Mouse (Mus musculus) brain, embryonic 14.5 days (tissue): Measurements from ENCODE around the gene Scaf4.
"Not testable (repeated sequence)": the region's sequence is repeated elsewhere in the genome, so short reads cannot be mapped to it uniquely, and the experiment has no call there.

ENCODE experiments used
- CTCF ChIP-seq: fragments of 200-500 bp; IDR thresholded peaks from 2 replicates; pipeline ENCODE4 v1.5.1; 2012; ENCODE audit warnings: inconsistent platforms, mild to moderate bottlenecking, moderate library complexity, borderline replicate concordance; ENCODE audit not compliant: insufficient read depth, insufficient read length; ENCODE audit errors: extremely low read depth
- POLR2A ChIP-seq: fragments of 200-500 bp; IDR thresholded peaks from 2 replicates; pipeline ENCODE4 v1.6.1; 2012; ENCODE audit warnings: mild to moderate bottlenecking, inconsistent platforms, borderline replicate concordance; ENCODE audit not compliant: poor library complexity, insufficient read depth, insufficient read length, severe bottlenecking; ENCODE audit errors: extremely low read depth

DNA sequence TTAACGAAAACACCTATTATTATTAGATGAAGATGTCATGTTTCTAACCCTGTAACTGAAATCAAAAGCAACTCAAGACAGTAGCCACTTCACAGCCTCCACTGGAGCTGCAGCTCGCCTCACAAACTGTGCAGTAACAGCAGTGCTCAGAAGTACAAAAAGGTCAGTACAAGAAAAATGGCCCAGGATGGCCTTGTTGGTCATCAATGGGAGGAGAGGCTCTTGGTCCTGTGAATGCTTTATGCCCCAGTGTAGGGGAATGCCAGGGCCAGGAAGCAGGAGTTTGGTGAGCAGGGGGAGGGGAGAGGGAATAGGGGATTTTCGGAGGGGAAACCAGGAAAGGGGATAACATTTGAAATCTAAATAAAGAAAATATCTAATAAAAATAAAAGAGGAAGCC is 33.0 kb downstream of the Scaf4 start:
- not testable (repeated sequence) for TF ChIP-seq CTCF, POLR2A
